Mouse (Mus musculus) neural tube, embryonic 13.5 days (tissue): ENCODE measurements around the gene Brf1. TPM values are rescaled to one million over a fixed set of nuclear protein-coding genes. Genes with fewer than 3 reads are reported as not detected.

Experiments used
- ATAC-seq: fragments of 200-750 bp; cut with Nextera tagmentation; 2 replicates; pipeline ENCODE4 v1.8.0; 2017; ENCODE audit warnings: low read depth, mild to moderate bottlenecking, moderate TSS enrichment, moderate library complexity
- H3K27ac ChIP-seq: fragments of 300-500 bp; sonication (generic); replicated peaks from 2 replicates; pipeline ENCODE4 v1.5.1; 2015; ENCODE audit warnings: moderate library complexity, mild to moderate bottlenecking, inconsistent platforms
- H3K27me3 ChIP-seq: fragments of 300-500 bp; sonication (generic); 2 replicates; pipeline ENCODE4 v1.6.1; 2015; ENCODE audit warnings: mild to moderate bottlenecking, inconsistent platforms
- H3K36me3 ChIP-seq: fragments of 300-500 bp; sonication (generic); 2 replicates; pipeline ENCODE4 v1.6.1; 2015; ENCODE audit warnings: mild to moderate bottlenecking, inconsistent platforms
- H3K4me1 ChIP-seq: fragments of 300-500 bp; sonication (generic); replicated peaks from 2 replicates; pipeline ENCODE4 v1.6.1; 2015; ENCODE audit warnings: inconsistent platforms
- H3K4me2 ChIP-seq: fragments of 300-500 bp; sonication (generic); 2 replicates; pipeline ENCODE4 v1.6.1; 2015; ENCODE audit warnings: inconsistent platforms, mild to moderate bottlenecking, moderate library complexity
- H3K4me3 ChIP-seq: fragments of 300-500 bp; sonication (generic); 2 replicates; pipeline ENCODE4 v1.5.1; 2015; ENCODE audit warnings: mild to moderate bottlenecking, inconsistent platforms
- H3K9ac ChIP-seq: fragments of 300-500 bp; sonication (generic); 2 replicates; pipeline ENCODE4 v1.6.1; 2015; ENCODE audit warnings: moderate library complexity, mild to moderate bottlenecking, inconsistent platforms
- H3K9me3 ChIP-seq: fragments of 300-500 bp; sonication (generic); 2 replicates; pipeline ENCODE4 v1.6.1; 2016; ENCODE audit warnings: inconsistent platforms
- WGBS: fragments of 180-500 bp; shearing (Covaris S2); methylation state at CpG from one replicate; pipeline ENCODE4 v1.1.7; 2015; 5-methylcytosine and 5-hydroxymethylcytosine counted together
- polyA plus RNA-seq: library from polyadenylated mRNA; unstranded; fragments of >200 nt; fragmentation: Nextera tagmentation; extraction: Ambion mirVana; gene quantifications from 2 replicates; pipeline ENCODE4 v1.2.1, GENCODE M21; 2015

Brf1 gene
- polyA plus RNA-seq, 1 experiment from 2014 or later, result 55.8 TPM

DNA sequence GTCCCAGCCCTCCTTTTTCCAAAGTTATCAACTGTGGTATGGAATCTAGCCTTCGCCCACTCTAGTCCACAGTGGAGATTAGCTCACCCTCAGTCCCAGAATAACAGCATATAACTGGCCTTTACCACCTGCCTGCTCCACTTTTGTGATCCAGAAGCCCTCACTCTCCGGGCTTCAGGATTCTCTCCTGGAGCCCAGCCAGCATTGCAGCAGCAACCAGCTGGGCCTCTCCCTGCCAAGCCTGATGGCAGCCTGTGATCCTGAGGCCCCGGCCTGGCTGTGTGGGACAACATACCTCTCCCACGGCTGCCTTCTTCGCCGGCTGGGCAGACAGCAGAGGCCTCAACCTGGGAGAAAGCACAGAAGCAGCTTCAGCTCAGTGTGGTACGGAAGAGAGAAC lies 39.1 kb downstream of the Brf1 start:
- 74% methylated on average over 7 of the region's 7 CpGs for WGBS
- H3K4me1 ChIP-seq, result peaks cover 9% of the 10 kb centered on the region
- H3K9ac ChIP-seq, result no peak overlapping the region
- ATAC-seq, result no peak
- H3K27me3 ChIP-seq, result no peaks in the 10 kb centered on the region
- H3K36me3 ChIP-seq, result peaks cover 79% of the 10 kb centered on the region
- H3K4me3 ChIP-seq, result no peak overlapping the region
- no peak overlapping the region for H3K4me2 ChIP-seq
- H3K9me3 ChIP-seq, result no peaks in the 10 kb centered on the region
- H3K27ac ChIP-seq, result peak overlapping the region; percentile 9; the same call in 1 of the 2 replicates

DNA sequence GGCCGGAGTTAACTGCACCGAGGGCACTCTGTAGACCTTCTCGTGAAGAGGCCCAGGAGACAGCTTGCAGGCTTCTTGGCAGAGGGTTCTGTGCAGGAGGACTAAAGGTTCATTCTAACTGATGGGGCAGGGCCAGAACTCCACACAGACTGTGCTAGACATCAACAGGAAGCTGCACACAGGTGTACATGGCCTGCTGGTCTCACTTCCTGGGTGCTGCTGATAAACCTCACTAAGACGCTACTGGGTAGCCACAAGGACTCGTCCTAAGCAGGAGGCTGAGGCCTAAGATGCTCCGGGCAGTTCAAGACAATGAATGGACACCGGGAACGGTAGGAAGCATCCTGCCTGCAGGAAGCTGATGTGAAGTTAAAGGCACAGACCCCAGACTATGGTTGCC lies 41.1 kb downstream of the Brf1 start:
- Histone ChIP-seq H3K27ac (no peak overlapping the region), H3K4me3 (no peak overlapping the region), H3K4me2 (no peak overlapping the region), H3K36me3 (peaks cover 62% of the 10 kb centered on the region), H3K27me3 (no peaks in the 10 kb centered on the region), H3K9ac (no peak overlapping the region), H3K4me1 (peaks cover 9% of the 10 kb centered on the region), H3K9me3 (no peaks in the 10 kb centered on the region)
- ATAC-seq, result no peak
- 84% methylated on average over 8 of the region's 8 CpGs for WGBS

- 39% methylated on average over 4 of the region's 4 CpGs for WGBS
- no peak overlapping the region for H3K4me2 ChIP-seq
- H3K9ac ChIP-seq, result no peak overlapping the region
- no peak overlapping the region for H3K27ac ChIP-seq
- no peak overlapping the region for H3K4me3 ChIP-seq
- no peaks in the 10 kb centered on the region for H3K27me3 ChIP-seq
- ATAC-seq, result no peak
- no peaks in the 10 kb centered on the region for H3K9me3 ChIP-seq
- H3K4me1 ChIP-seq, result peaks cover 9% of the 10 kb centered on the region
- H3K36me3 ChIP-seq, result peaks cover 51% of the 10 kb centered on the region
These were observed 42.2 kb downstream of the Brf1 start for GRCm38 (mm10) chr12:112958303-112958702.

GRCm38 (mm10) chr12:112955800-112956199 lies 44.7 kb downstream of the Brf1 start:
- H3K4me2 ChIP-seq, result no peak overlapping the region
- H3K9me3 ChIP-seq, result no peaks in the 10 kb centered on the region
- H3K27ac ChIP-seq, result no peak overlapping the region
- no peak overlapping the region for H3K9ac ChIP-seq
- no peak for ATAC-seq
- H3K4me3 ChIP-seq, result no peak overlapping the region
- H3K36me3 ChIP-seq, result peaks cover 26% of the 10 kb centered on the region
- H3K4me1 ChIP-seq, result peaks cover 15% of the 10 kb centered on the region
- no peaks in the 10 kb centered on the region for H3K27me3 ChIP-seq
- 32% methylated on average over 4 of the region's 4 CpGs for WGBS

GRCm38 (mm10) chr12:112952926-112953565 lies 47.5 kb downstream of the Brf1 start:
- Histone ChIP-seq H3K4me1 (peaks cover 32% of the 10 kb centered on the region), H3K4me3 (no peak overlapping the region), H3K27me3 (no peaks in the 10 kb centered on the region), H3K27ac (peak overlapping the region; percentile 23; the same call in 1 of the 2 replicates), H3K9me3 (no peaks in the 10 kb centered on the region), H3K36me3 (0 out of 2 replicates have a peak, but pooled peaks cover 6% of the 10 kb centered on the region), H3K9ac (no peak overlapping the region), H3K4me2 (no peak overlapping the region)
- ATAC-seq, result no peak
- 81% methylated on average over 3 of the region's 3 CpGs for WGBS

- WGBS, result 68% methylated on average over 8 of the region's 8 CpGs
- Histone ChIP-seq H3K36me3 (0 out of 2 replicates have a peak, but pooled peaks cover 6% of the 10 kb centered on the region), H3K27me3 (no peaks in the 10 kb centered on the region), H3K9ac (no peak overlapping the region), H3K4me3 (no peak overlapping the region), H3K9me3 (no peaks in the 10 kb centered on the region), H3K27ac (peak overlapping the region; percentile 92; the same call in 1 of the 2 replicates), H3K4me2 (no peak overlapping the region), H3K4me1 (peaks cover 32% of the 10 kb centered on the region)
- ATAC-seq, result no peak
These were observed 48.1 kb downstream of the Brf1 start for GRCm38 (mm10) chr12:112952433-112952832.

DNA sequence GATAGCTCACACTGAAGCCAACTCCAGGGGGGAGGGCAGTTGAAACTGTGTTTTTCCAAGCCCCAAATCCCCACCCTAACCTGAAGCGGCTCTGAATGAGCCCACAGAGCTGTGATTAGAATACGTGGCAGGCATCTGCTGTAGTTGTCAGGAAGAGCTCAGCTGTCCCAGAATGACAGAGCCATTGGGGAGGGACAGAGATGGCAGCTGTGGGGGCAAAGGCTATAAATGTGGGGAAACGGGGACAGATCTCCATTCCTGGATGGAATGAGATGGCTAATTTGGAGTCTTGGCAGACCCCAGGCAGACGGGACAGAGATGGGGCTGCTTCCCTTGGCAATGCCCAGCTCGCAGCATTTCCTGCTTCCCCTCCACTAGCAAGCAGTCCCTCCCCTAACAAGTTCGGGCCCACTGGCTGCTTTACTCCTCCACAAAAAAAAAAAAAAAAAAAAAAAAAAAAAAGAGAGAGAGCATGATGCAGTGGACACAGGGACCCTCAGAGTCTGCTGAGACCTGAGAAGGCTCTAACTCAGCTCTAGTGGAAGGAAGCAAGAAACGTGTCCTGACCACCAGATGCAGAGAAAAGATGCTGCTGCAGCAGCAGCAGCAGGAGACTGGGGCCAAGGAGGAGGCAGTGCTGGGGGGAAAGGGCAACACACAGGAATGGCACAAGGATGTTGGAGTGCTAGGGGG lies 49.2 kb downstream of the Brf1 start:
- Histone ChIP-seq H3K4me3 (peak overlapping the region; percentile 57), H3K4me1 (peaks cover 32% of the 10 kb centered on the region), H3K9me3 (no peaks in the 10 kb centered on the region), H3K27ac (peak overlapping the region; percentile 92), H3K27me3 (no peaks in the 10 kb centered on the region), H3K36me3 (0 out of 2 replicates have a peak, but pooled peaks cover under 1% of the 10 kb centered on the region), H3K4me2 (peak overlapping the region; percentile 77), H3K9ac (peak overlapping the region; percentile 92)
- 17% methylated on average over 7 of the region's 7 CpGs for WGBS
- peak; percentile 0; the same call in 1 of the 2 replicates for ATAC-seq

- ATAC-seq, result peak; percentile 52
- H3K9me3 ChIP-seq, result no peaks in the 10 kb centered on the region
- no peaks in the 10 kb centered on the region for H3K36me3 ChIP-seq
- peak overlapping the region; percentile 57 for H3K4me3 ChIP-seq
- peak overlapping the region; percentile 77 for H3K4me2 ChIP-seq
- peak overlapping the region; percentile 92 for H3K27ac ChIP-seq
- H3K27me3 ChIP-seq, result no peaks in the 10 kb centered on the region
- WGBS, result 3% methylated on average over 6 of the region's 6 CpGs
- peak overlapping the region; percentile 92 for H3K9ac ChIP-seq
- peaks cover 32% of the 10 kb centered on the region for H3K4me1 ChIP-seq
These were observed 49.8 kb downstream of the Brf1 start for GRCm38 (mm10) chr12:112950761-112951129.

DNA sequence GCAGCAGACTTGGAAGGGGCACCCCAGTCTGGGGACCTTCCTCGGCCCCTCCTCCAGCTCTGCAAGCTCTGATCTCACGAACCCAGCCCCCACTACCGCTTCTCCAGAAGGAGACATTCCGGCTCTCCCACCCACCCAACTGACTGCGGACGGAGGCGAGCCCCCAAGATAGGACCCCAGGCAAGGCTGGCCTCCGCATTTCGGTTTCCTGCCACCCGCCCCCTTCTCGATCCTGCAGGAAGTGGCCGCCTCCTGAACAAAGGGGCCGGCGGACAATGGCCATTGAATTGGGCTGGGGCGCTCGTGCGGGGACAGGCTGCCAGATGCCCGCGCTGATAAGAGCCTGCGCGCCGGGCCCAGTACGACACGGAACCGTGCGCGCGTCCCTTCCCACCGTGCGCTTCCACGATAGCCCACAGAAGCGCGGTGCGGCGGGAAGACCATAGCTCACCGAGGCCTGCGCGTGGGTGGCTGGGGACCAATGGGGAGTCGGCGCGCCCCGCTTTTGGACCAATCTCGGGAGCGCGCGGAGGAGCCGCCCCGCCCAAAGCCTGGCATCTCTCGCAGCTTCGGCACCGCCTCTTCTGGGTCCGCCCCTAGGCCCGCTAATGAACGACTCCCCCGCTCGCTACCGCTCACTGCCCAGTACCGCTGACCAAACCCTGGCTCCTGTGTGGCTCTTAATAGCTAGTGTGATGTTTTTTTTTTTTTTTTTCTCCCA lies 50.3 kb downstream of the Brf1 start:
- no peaks in the 10 kb centered on the region for H3K9me3 ChIP-seq
- peaks cover 32% of the 10 kb centered on the region for H3K4me1 ChIP-seq
- WGBS, result under 1% methylated on average over 55 of the region's 58 CpGs
- H3K9ac ChIP-seq, result peak overlapping the region; percentile 92
- peak overlapping the region; percentile 57 for H3K4me3 ChIP-seq
- peak; percentile 92 for ATAC-seq
- peak overlapping the region; percentile 92 for H3K27ac ChIP-seq
- peak overlapping the region; percentile 77 for H3K4me2 ChIP-seq
- no peaks in the 10 kb centered on the region for H3K27me3 ChIP-seq
- no peaks in the 10 kb centered on the region for H3K36me3 ChIP-seq

- H3K9ac ChIP-seq, result no peak overlapping the region
- no peaks in the 10 kb centered on the region for H3K27me3 ChIP-seq
- no peak overlapping the region for H3K4me2 ChIP-seq
- H3K27ac ChIP-seq, result peak overlapping the region; percentile 33; the same call in 1 of the 2 replicates
- H3K4me3 ChIP-seq, result no peak overlapping the region
- H3K9me3 ChIP-seq, result no peaks in the 10 kb centered on the region
- ATAC-seq, result no peak
- no peaks in the 10 kb centered on the region for H3K36me3 ChIP-seq
- peaks cover 33% of the 10 kb centered on the region for H3K4me1 ChIP-seq
- 27% methylated on average over 4 of the region's 4 CpGs for WGBS
These were observed 53.2 kb downstream of the Brf1 start for GRCm38 (mm10) chr12:112947307-112947706.

DNA sequence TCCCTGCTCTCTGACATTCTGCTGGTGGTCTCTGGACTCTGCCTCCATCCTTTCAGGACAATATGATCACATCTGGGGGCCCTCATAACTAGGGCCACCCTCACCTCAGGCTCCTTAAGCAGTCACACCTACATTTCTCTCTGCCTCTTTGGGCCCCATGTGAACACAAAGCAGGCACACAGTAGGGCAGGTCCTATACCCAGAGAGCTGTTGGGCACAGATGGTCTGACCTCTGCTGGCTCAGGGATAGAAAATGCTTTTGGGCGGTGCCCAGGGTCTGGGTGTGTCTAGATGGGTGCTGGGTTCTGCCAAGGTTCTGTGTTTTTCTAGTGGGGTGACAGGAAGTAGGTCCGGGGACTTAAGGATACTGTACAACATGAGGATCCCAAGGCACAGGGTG lies 56.8 kb downstream of the Brf1 start:
- H3K36me3 ChIP-seq, result no peaks in the 10 kb centered on the region
- 92% methylated on average over 2 of the region's 2 CpGs for WGBS
- H3K9me3 ChIP-seq, result no peaks in the 10 kb centered on the region
- no peak for ATAC-seq
- no peak overlapping the region for H3K4me2 ChIP-seq
- H3K27ac ChIP-seq, result no peak overlapping the region
- H3K9ac ChIP-seq, result no peak overlapping the region
- no peaks in the 10 kb centered on the region for H3K27me3 ChIP-seq
- H3K4me1 ChIP-seq, result peaks cover 34% of the 10 kb centered on the region
- H3K4me3 ChIP-seq, result no peak overlapping the region
